Mouse (Mus musculus) kidney, adult 2 months (tissue): ENCODE results near the gene Ssc5d. TPM values are rescaled to one million over a fixed set of nuclear protein-coding genes. Genes with fewer than 3 reads are reported as not detected.

ENCODE experiments used
- DNase-seq: peaks from one replicate; pipeline ENCODE4 v3.0.0; 2021
- H3K27ac ChIP-seq: fragments of 200-500 bp; 2 replicates; pipeline ENCODE4 v1.5.1; 2012; ENCODE audit warnings: low read depth, low read length, control low read depth, inconsistent platforms; ENCODE audit not compliant: insufficient read depth
- H3K27me3 ChIP-seq: fragments of 200-500 bp; replicated peaks from 2 replicates; pipeline ENCODE4 v1.6.1; 2012; ENCODE audit warnings: mild to moderate bottlenecking, moderate library complexity, low read length, inconsistent platforms; ENCODE audit not compliant: control insufficient read depth, insufficient read depth
- H3K36me3 ChIP-seq: fragments of 200-500 bp; 2 replicates; pipeline ENCODE4 v1.6.1; 2012; ENCODE audit warnings: mild to moderate bottlenecking, moderate library complexity, low read length, inconsistent platforms; ENCODE audit not compliant: control insufficient read depth, insufficient read depth
- H3K4me1 ChIP-seq: fragments of 200-500 bp; 2 replicates; pipeline ENCODE4 v1.6.1; 2011; ENCODE audit warnings: low read length; ENCODE audit not compliant: control insufficient read depth, insufficient read depth
- H3K4me3 ChIP-seq: fragments of 200-500 bp; 2 replicates; pipeline ENCODE4 v1.5.1; 2011; ENCODE audit warnings: mild to moderate bottlenecking, low read depth, low read length, control low read depth; ENCODE audit not compliant: insufficient read depth
- CTCF ChIP-seq: fragments of 200-500 bp; conservative IDR thresholded peaks from 2 replicates; pipeline ENCODE4 v1.5.1; 2011; ENCODE audit warnings: low read depth, mild to moderate bottlenecking, control low read depth, low read length, moderate library complexity, mixed read lengths; ENCODE audit not compliant: insufficient read depth, insufficient read length
- POLR2A ChIP-seq: fragments of 200-500 bp; IDR thresholded peaks from one replicate; pipeline ENCODE4 v1.6.1; 2011; ENCODE audit warnings: low read depth, low read length, control low read depth
- WGBS: fragments of 180-500 bp; shearing (Covaris S2); methylation state at CpG from one replicate; pipeline ENCODE4 v1.1.7; 2018; 5-methylcytosine and 5-hydroxymethylcytosine counted together
- polyA plus RNA-seq: library from polyadenylated mRNA; depleted of rRNA; stranded (reverse); fragments of >200 nt; gene quantifications from 2 replicates; pipeline ENCODE4 v1.2.3, GENCODE M21; 2012

The Ssc5d gene
- polyA plus RNA-seq, 1 experiment: 2.1 TPM

- 86% methylated on average over 5 of the region's 5 CpGs for WGBS
- DNase-seq: no peak
- H3K27me3 ChIP-seq: no peaks in the 10 kb centered on the region
Observed at GRCm38 (mm10) chr7:4964988-4965387, 39.4 kb downstream of the Ssc5d start.

GRCm38 (mm10) chr7:4971068-4971467, 45.5 kb downstream of the Ssc5d start, which contains the start of gene Sbk3:
Gene Sbk3, minus strand, starts transcription at chr7:4971168.
- 46% methylated on average over 6 of the region's 6 CpGs for WGBS

More at GRCm38 (mm10) chr7:4964988-4965387, 39.4 kb downstream of the Ssc5d start:
- H3K36me3 ChIP-seq: no peaks in the 10 kb centered on the region
- H3K4me3 ChIP-seq: no peak overlapping the region
- no peak overlapping the region for H3K27ac ChIP-seq
- no peaks in the 10 kb centered on the region for H3K4me1 ChIP-seq
- TF ChIP-seq POLR2A: no peak
- TF ChIP-seq CTCF: no peak

GRCm38 (mm10) chr7:4971710-4972109, 46.1 kb downstream of the Ssc5d start:
- TF ChIP-seq POLR2A: no peak
- TF ChIP-seq CTCF: no peak
- Histone ChIP-seq H3K27me3 (no peaks in the 10 kb centered on the region), H3K4me3 (no peak overlapping the region), H3K36me3 (no peaks in the 10 kb centered on the region), H3K27ac (no peak overlapping the region), H3K4me1 (no peaks in the 10 kb centered on the region)
- DNase-seq: no peak
- 26% methylated on average over 7 of the region's 7 CpGs for WGBS

More at GRCm38 (mm10) chr7:4971068-4971467, 45.5 kb downstream of the Ssc5d start, which contains the start of gene Sbk3:
- Histone ChIP-seq H3K36me3 (no peaks in the 10 kb centered on the region), H3K4me3 (no peak within 1 kb of the TSS), H3K27me3 (no peaks in the 10 kb centered on the region), H3K4me1 (no peaks in the 10 kb centered on the region), H3K27ac (no peak within 1 kb of the TSS)
- no peak for DNase-seq
- TF ChIP-seq POLR2A (no peak), CTCF (no peak)

GRCm38 (mm10) chr7:4972321-4973047, 46.9 kb downstream of the Ssc5d start:
- Histone ChIP-seq H3K27me3 (no peaks in the 10 kb centered on the region), H3K27ac (no peak overlapping the region), H3K36me3 (no peaks in the 10 kb centered on the region), H3K4me3 (no peak overlapping the region), H3K4me1 (no peaks in the 10 kb centered on the region)
- peak; percentile 12 for DNase-seq
- WGBS: 44% methylated on average over 18 of the region's 18 CpGs
- no peak for TF ChIP-seq POLR2A
- TF ChIP-seq CTCF: no peak

GRCm38 (mm10) chr7:4975455-4975854, 49.9 kb downstream of the Ssc5d start:
- H3K4me3 ChIP-seq: no peak overlapping the region
- no peak overlapping the region for H3K27ac ChIP-seq
- TF ChIP-seq POLR2A (no peak), CTCF (no peak)
- no peaks in the 10 kb centered on the region for H3K4me1 ChIP-seq
- 51% methylated on average over 4 of the region's 4 CpGs for WGBS
- H3K36me3 ChIP-seq: no peaks in the 10 kb centered on the region
- no peaks in the 10 kb centered on the region for H3K27me3 ChIP-seq
- DNase-seq: no peak

- no peak for DNase-seq
- no peak overlapping the region for H3K4me3 ChIP-seq
- no peaks in the 10 kb centered on the region for H3K36me3 ChIP-seq
- 90% methylated on average over 7 of the region's 7 CpGs for WGBS
- H3K4me1 ChIP-seq: no peaks in the 10 kb centered on the region
- H3K27ac ChIP-seq: no peak overlapping the region
- H3K27me3 ChIP-seq: no peaks in the 10 kb centered on the region
- TF ChIP-seq POLR2A: no peak
- peak; percentile 8; the same call in 1 of the 2 replicates for TF ChIP-seq CTCF
Observed at GRCm38 (mm10) chr7:4976832-4977231, 51.2 kb downstream of the Ssc5d start.

- H3K4me3 ChIP-seq: no peak overlapping the region
- TF ChIP-seq POLR2A: no peak
- no peak for TF ChIP-seq CTCF
- no peak overlapping the region for H3K27ac ChIP-seq
- no peaks in the 10 kb centered on the region for H3K27me3 ChIP-seq
- no peaks in the 10 kb centered on the region for H3K36me3 ChIP-seq
- no peak for DNase-seq
- WGBS: 54% methylated on average over 2 of the region's 2 CpGs
- H3K4me1 ChIP-seq: no peaks in the 10 kb centered on the region
Observed at GRCm38 (mm10) chr7:4988250-4988649, 62.7 kb downstream of the Ssc5d start.
